Mouse (Mus musculus) erythroblast, embryonic 14.5 days (primary cell): Measurements from ENCODE around the gene Dpep1.

Experiments used
- GATA1 ChIP-seq: IDR thresholded peaks from 2 replicates; pipeline ENCODE4 v1.6.1; 2012; ENCODE audit warnings: low read length, inconsistent platforms, mixed read lengths
- TAL1 ChIP-seq: IDR thresholded peaks from 3 replicates; pipeline ENCODE4 v1.6.1; 2012; ENCODE audit warnings: low read length, inconsistent platforms, mixed read lengths

- TF ChIP-seq TAL1, result no peak
- no peak for TF ChIP-seq GATA1
Measured at GRCm38 (mm10) chr8:123232553-123232952, 46.5 kb downstream of the Dpep1 start.
